ENCODE assay signal across 16 mouse cellular contexts in genomic region chr11:8451597-8452201, GRCm38 (mm10).
DNase-seq lines count a peak whose midpoint lies in the region; ATAC-seq and TF ChIP-seq lines count a peak whose summit lies in the region.
"Had no signal": no experiment of that assay in that cellular context is flagged by ENCODE, and none has a peak within 500 bp of the region (broad histone marks: within the 10 kb centered on the region; RNA-seq: fewer than 3 reads in every experiment).

No protein-coding gene starts in this region.

- no peaks in the 10 kb centered on the region; the same call in 1 of the 2 replicates for H3K4me1 ChIP-seq in heart, adult 2 months (ENCODE audit: control insufficient read depth, insufficient read depth, low read length)
- peaks cover 2% of the 10 kb centered on the region; the same call in 1 of the 2 replicates for H3K4me1 ChIP-seq in liver, adult 2 months (ENCODE audit: control insufficient read depth, insufficient read depth, low read length)
- H3K4me1 ChIP-seq in liver, embryonic 12.5 days: 0 out of 2 replicates have a peak, but pooled peaks cover under 1% of the 10 kb centered on the region

- no peak for TF ChIP-seq POLR2A in heart, adult 2 months (IDR thresholded peaks at IDR 0.05; ENCODE audit: insufficient read depth, low read depth, low read length)
- no peak for TF ChIP-seq POLR2A in liver, adult 2 months (IDR thresholded peaks at IDR 0.05; ENCODE audit: extremely low read depth, insufficient read depth, low read length)

- H3K4me2 ChIP-seq in liver, embryonic 12.5 days: no peak overlapping the region
- H3K4me2 ChIP-seq: hindbrain, embryonic 15.5 days had no signal

- H3K79me2 ChIP-seq in heart, adult 2 months (replicated peaks; ENCODE audit: control insufficient read depth, insufficient read depth, low read length): no peaks in the 10 kb centered on the region
- H3K79me2 ChIP-seq in liver, adult 2 months (ENCODE audit: control insufficient read depth, insufficient read depth, low read length): peaks cover 4% of the 10 kb centered on the region; the same call in 1 of the 2 replicates

- no peak for ATAC-seq in liver, embryonic 12.5 days
- 0 out of 2 replicates have a peak, but pooled peaks have one; percentile 33 for ATAC-seq in megakaryocyte, adult 5-6 weeks (ENCODE audit: poor library complexity, severe bottlenecking)
- ATAC-seq: CD4-positive, CD25-positive, alpha-beta regulatory T cell, adult 4 months; forebrain, embryonic 16.5 days had no signal

- H3K4me3 ChIP-seq in heart, adult 2 months: no peak overlapping the region
- no peak overlapping the region for H3K4me3 ChIP-seq in liver, adult 2 months (ENCODE audit: insufficient read depth, low read depth, low read length)
- H3K4me3 ChIP-seq in liver, embryonic 12.5 days: no peak overlapping the region
- H3K4me3 ChIP-seq: hindbrain, embryonic 15.5 days had no signal

- no peaks in the 10 kb centered on the region for H3K9me3 ChIP-seq in liver, embryonic 12.5 days (replicated peaks)
- H3K9me3 ChIP-seq: hindbrain, embryonic 15.5 days had no signal

- TF ChIP-seq CTCF in heart, adult 2 months (IDR thresholded peaks at IDR 0.05): peak; percentile 32; the same call in 1 of the 2 replicates
- peak; percentile 12; the same call in 1 of the 2 replicates for TF ChIP-seq CTCF in liver, adult 2 months (IDR thresholded peaks at IDR 0.05; ENCODE audit: low read depth, low read length)

- H3K9ac ChIP-seq in heart, adult 2 months (ENCODE audit: low read depth, low read length): no peak overlapping the region
- H3K9ac ChIP-seq in liver, adult 2 months (ENCODE audit: low read depth, low read length): no peak overlapping the region
- no peak overlapping the region for H3K9ac ChIP-seq in liver, embryonic 12.5 days
- H3K9ac ChIP-seq: hindbrain, embryonic 15.5 days had no signal

- DNase-seq in heart, adult 2 months: no peak
- DNase-seq in heart, postnatal 14 days: no peak
- no peak for DNase-seq in liver, adult 2 months (ENCODE audit: extremely low read depth, low read depth, low spot score)
- DNase-seq in 416B (ENCODE audit: low read depth): peak; percentile 58
- DNase-seq in yolk sac, embryonic 10.5 days (ENCODE audit: low spot score): no peak
- no peak for DNase-seq in cerebellum, adult 9-10 months
- DNase-seq: adrenal gland, adult 2 months; cerebellum, postnatal 36 days; kidney, adult 18-20 months; liver had no signal

- 87% methylated on average over 6 of the region's 6 CpGs for WGBS in heart, adult 2 months
- WGBS in liver, adult 2 months: 92% methylated on average over 6 of the region's 6 CpGs
- 79% methylated on average over 6 of the region's 6 CpGs for WGBS in liver, embryonic 12.5 days (ENCODE audit: insufficient replicate concordance)

- no peaks in the 10 kb centered on the region for H3K36me3 ChIP-seq in heart, adult 2 months (ENCODE audit: control insufficient read depth, insufficient read depth, low read length)
- peaks cover 21% of the 10 kb centered on the region; the same call in 1 of the 2 replicates for H3K36me3 ChIP-seq in liver, adult 2 months (ENCODE audit: control insufficient read depth, insufficient read depth, low read length)
- H3K36me3 ChIP-seq in liver, embryonic 12.5 days: peaks cover 40% of the 10 kb centered on the region
- H3K36me3 ChIP-seq: G1E; hindbrain, embryonic 15.5 days had no signal

- TF ChIP-seq EP300 in heart, adult 2 months (IDR thresholded peaks at IDR 0.05; ENCODE audit: insufficient read depth, low read depth, low read length): no peak

- intact Hi-C loops in heart, adult 2 months (cut with DNase I): no loop called here
- intact Hi-C loops in heart, postnatal 14 days (cut with DNase I): no loop called here

- no peaks in the 10 kb centered on the region for H3K27me3 ChIP-seq in heart, adult 2 months (ENCODE audit: control insufficient read depth, insufficient read depth, low read length)
- H3K27me3 ChIP-seq in liver, adult 2 months (ENCODE audit: control insufficient read depth, insufficient read depth, low read length): no peaks in the 10 kb centered on the region
- no peaks in the 10 kb centered on the region for H3K27me3 ChIP-seq in liver, embryonic 12.5 days (replicated peaks)
- H3K27me3 ChIP-seq: hindbrain, embryonic 15.5 days had no signal

- no peak overlapping the region for H3K27ac ChIP-seq in heart, adult 2 months
- H3K27ac ChIP-seq in liver, adult 2 months (replicated peaks; ENCODE audit: insufficient read depth, low read depth, low read length): no peak overlapping the region
- no peak overlapping the region for H3K27ac ChIP-seq in liver, embryonic 12.5 days
- H3K27ac ChIP-seq: hindbrain, embryonic 15.5 days had no signal
